Mouse (Mus musculus): Measurements from ENCODE around the gene Rab11fip4.

DNA sequence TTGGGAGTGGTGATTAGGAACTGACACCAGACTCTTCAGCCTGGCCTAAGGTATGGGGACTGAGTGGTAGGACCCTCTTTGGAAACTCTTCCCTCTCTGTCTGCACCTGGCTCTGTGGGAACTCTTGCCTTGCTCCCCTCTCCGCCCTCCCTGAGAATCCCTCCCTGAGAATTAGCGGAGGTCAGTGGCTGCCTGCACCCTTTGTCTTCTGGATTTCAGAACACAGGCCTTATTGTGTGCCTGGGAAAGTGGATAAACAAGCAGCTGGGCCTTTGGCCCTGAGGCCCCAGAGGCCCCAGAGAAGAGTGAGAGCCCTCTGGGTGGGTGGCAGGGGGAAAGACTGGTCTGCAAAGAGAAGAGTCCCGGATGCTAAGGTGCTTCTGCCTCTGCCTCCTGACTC lies 22.1 kb downstream of the Rab11fip4 start:
- TF ChIP-seq ZNF384 (IDR thresholded peaks at IDR 0.05; ENCODE audit: low read depth, low read length): no peak
- no peak for TF ChIP-seq HCFC1 (IDR thresholded peaks at IDR 0.05; ENCODE audit: borderline replicate concordance, insufficient read depth, low read length)
- no peak for TF ChIP-seq ZC3H11A (IDR thresholded peaks at IDR 0.05; ENCODE audit: borderline replicate concordance, low read depth, low read length)
- TF ChIP-seq MAFK (IDR thresholded peaks at IDR 0.05; ENCODE audit: insufficient read depth, low read depth, low read length): no peak
- TF ChIP-seq CHD2 (IDR thresholded peaks at IDR 0.05; ENCODE audit: low read depth, low read length): no peak

Measured in ES-E14 (cell line).